Mouse (Mus musculus) embryonic fibroblast, embryonic 13.5 days (primary cell): Measurements from ENCODE around the gene Syne4. TPM values are rescaled to one million over a fixed set of nuclear protein-coding genes. Genes with fewer than 3 reads are reported as not detected.
A peak's percentile ranks its signal among the peaks of the same experiment; 100 is the strongest.

Source experiments
- H3K27ac ChIP-seq: 2 replicates; pipeline ENCODE4 v1.5.1; 2012; ENCODE audit warnings: low read length, control low read depth, inconsistent platforms; ENCODE audit not compliant: insufficient read depth
- H3K4me1 ChIP-seq: 2 replicates; pipeline ENCODE4 v1.6.1; 2011; ENCODE audit warnings: low read length; ENCODE audit not compliant: control insufficient read depth, insufficient read depth
- H3K4me3 ChIP-seq: 2 replicates; pipeline ENCODE4 v1.5.1; 2011; ENCODE audit warnings: mild to moderate bottlenecking, control low read depth, low read length; ENCODE audit not compliant: insufficient read depth
- CTCF ChIP-seq: IDR thresholded peaks from 2 replicates; pipeline ENCODE4 v1.5.1; 2011; ENCODE audit warnings: mild to moderate bottlenecking, control low read depth, low read length, moderate library complexity, borderline replicate concordance; ENCODE audit not compliant: insufficient read depth
- POLR2A ChIP-seq: IDR thresholded peaks from 2 replicates; pipeline ENCODE4 v1.6.1; 2011; ENCODE audit warnings: low read depth, mild to moderate bottlenecking, control low read depth, low read length, moderate library complexity
- polyA plus RNA-seq: library from polyadenylated mRNA; stranded (reverse); fragments of >200 nt; gene quantifications from 2 replicates; pipeline ENCODE4 v1.2.4, GENCODE M21; 2011; ENCODE audit warnings: low read depth; ENCODE audit not compliant: missing spikeins, insufficient read length

Gene Syne4
- 1.5 and 2.6 TPM in 2 replicates for polyA plus RNA-seq

- Histone ChIP-seq H3K4me3 (peak within 1 kb of the TSS; percentile 2; the same call in 1 of the 2 replicates), H3K27ac (no peak within 1 kb of the TSS), H3K4me1 (no peaks in the 10 kb centered on the region)
- TF ChIP-seq POLR2A (no peak), CTCF (no peak)
These were observed at the start of gene Syne4 for GRCm38 (mm10) chr7:30314721-30315155. Syne4 (plus strand) TSS chr7:30314807.

GRCm38 (mm10) chr7:30265041-30265440, 49.6 kb upstream of the Syne4 start:
- no peaks in the 10 kb centered on the region for H3K4me1 ChIP-seq
- H3K27ac ChIP-seq = no peak overlapping the region
- no peak overlapping the region for H3K4me3 ChIP-seq
- no peak for TF ChIP-seq POLR2A
- TF ChIP-seq CTCF = no peak

- no peak for TF ChIP-seq CTCF
- TF ChIP-seq POLR2A = no peak
- Histone ChIP-seq H3K4me3 (no peak overlapping the region), H3K4me1 (no peaks in the 10 kb centered on the region), H3K27ac (no peak overlapping the region)
These were observed 49.1 kb upstream of the Syne4 start for GRCm38 (mm10) chr7:30265531-30265930.

GRCm38 (mm10) chr7:30265935-30266334, 48.7 kb upstream of the Syne4 start:
- H3K4me1 ChIP-seq = no peaks in the 10 kb centered on the region
- TF ChIP-seq CTCF (no peak), POLR2A (no peak)
- no peak overlapping the region for H3K27ac ChIP-seq
- H3K4me3 ChIP-seq = no peak overlapping the region

- TF ChIP-seq POLR2A (no peak), CTCF (no peak)
- H3K4me3 ChIP-seq = no peak overlapping the region
- no peak overlapping the region for H3K27ac ChIP-seq
- no peaks in the 10 kb centered on the region for H3K4me1 ChIP-seq
These were observed 47.8 kb upstream of the Syne4 start for GRCm38 (mm10) chr7:30266780-30267179.

GRCm38 (mm10) chr7:30269641-30270040, 45.0 kb upstream of the Syne4 start:
- H3K4me1 ChIP-seq = 0 out of 2 replicates have a peak, but pooled peaks cover 2% of the 10 kb centered on the region
- TF ChIP-seq CTCF (no peak), POLR2A (no peak)
- no peak overlapping the region for H3K4me3 ChIP-seq

GRCm38 (mm10) chr7:30274383-30274782, 40.2 kb upstream of the Syne4 start:
- H3K4me3 ChIP-seq = no peak overlapping the region
- TF ChIP-seq CTCF = no peak
- no peak for TF ChIP-seq POLR2A
- H3K4me1 ChIP-seq = peaks cover 10% of the 10 kb centered on the region; the same call in 1 of the 2 replicates
- no peak overlapping the region for H3K27ac ChIP-seq

More at GRCm38 (mm10) chr7:30269641-30270040, 45.0 kb upstream of the Syne4 start:
- no peak overlapping the region for H3K27ac ChIP-seq

- Histone ChIP-seq H3K4me3 (peak overlapping the region; percentile 75; the same call in 1 of the 2 replicates), H3K27ac (peak overlapping the region; percentile 10; the same call in 1 of the 2 replicates), H3K4me1 (peaks cover 10% of the 10 kb centered on the region; the same call in 1 of the 2 replicates)
- TF ChIP-seq POLR2A (no peak), CTCF (no peak)
These were observed 35.7 kb upstream of the Syne4 start for GRCm38 (mm10) chr7:30278911-30279310.

GRCm38 (mm10) chr7:30279536-30279935, 35.1 kb upstream of the Syne4 start:
- H3K27ac ChIP-seq = peak overlapping the region; percentile 10; the same call in 1 of the 2 replicates

GRCm38 (mm10) chr7:30279951-30280669, 34.5 kb upstream of the Syne4 start, which contains the start of the genes Thap8 and Wdr62:
Thap8 (plus strand) TSS chr7:30280094.
Wdr62 (minus strand) TSS chr7:30280419.
- H3K27ac ChIP-seq = peak within 1 kb of the TSS; percentile 99
- peak within 1 kb of the TSS; percentile 75 for H3K4me3 ChIP-seq
- peaks cover 4% of the 10 kb centered on the region; the same call in 1 of the 2 replicates for H3K4me1 ChIP-seq
- peak; percentile 39; the same call in 1 of the 2 replicates for TF ChIP-seq POLR2A
- no peak for TF ChIP-seq CTCF

More at GRCm38 (mm10) chr7:30279536-30279935, 35.1 kb upstream of the Syne4 start:
- TF ChIP-seq POLR2A = no peak
- no peak for TF ChIP-seq CTCF
- Histone ChIP-seq H3K4me3 (peak overlapping the region; percentile 75), H3K4me1 (peaks cover 9% of the 10 kb centered on the region; the same call in 1 of the 2 replicates)
